Mouse (Mus musculus): Measurements from ENCODE around the gene Fxyd2. TPM values are rescaled to one million over a fixed set of nuclear protein-coding genes. Genes with fewer than 3 reads are reported as not detected.

Fxyd2 gene
- polyA plus RNA-seq, 1 experiment from 2014 or later = 451 TPM

- no peaks in the 10 kb centered on the region for H3K4me1 ChIP-seq
- WGBS = 61% methylated on average over 14 of the region's 14 CpGs
- ATAC-seq (replicated peaks; ENCODE audit: low FRiP score) = no peak
- H3K9me3 ChIP-seq (replicated peaks) = no peaks in the 10 kb centered on the region
- H3K36me3 ChIP-seq = no peaks in the 10 kb centered on the region
- no peak overlapping the region for H3K4me3 ChIP-seq (replicated peaks)
- H3K27me3 ChIP-seq = peaks cover 10% of the 10 kb centered on the region; the same call in 1 of the 2 replicates
- no peak overlapping the region for H3K27ac ChIP-seq
- H3K4me2 ChIP-seq = no peak overlapping the region
- no peak overlapping the region for H3K9ac ChIP-seq
Observed at GRCm38 (mm10) chr9:45458363-45458762, 58.9 kb downstream of the Fxyd2 start.

Other genes with a start within 250 kb of the Fxyd2 start
- not detected in 2 replicates for gene BC049352, start 217.7 kb upstream of the Fxyd2 start, polyA plus RNA-seq (2015; fragmentation: Nextera tagmentation; extraction: Ambion mirVana)
- gene Tmprss4, start 195.6 kb upstream of the Fxyd2 start, polyA plus RNA-seq (2015; fragmentation: Nextera tagmentation; extraction: Ambion mirVana) = 0.27 and 1.4 TPM in 2 replicates
- gene Il10ra, start 130.5 kb upstream of the Fxyd2 start, polyA plus RNA-seq (2015; fragmentation: Nextera tagmentation; extraction: Ambion mirVana) = 0.77 and 1.2 TPM in 2 replicates
- gene Tmprss13, start 80.6 kb upstream of the Fxyd2 start, polyA plus RNA-seq (2015; fragmentation: Nextera tagmentation; extraction: Ambion mirVana) = 0.23 and 0.38 TPM in 2 replicates
- 178 and 187 TPM in 2 replicates for gene Fxyd6, start 29.5 kb upstream of the Fxyd2 start, polyA plus RNA-seq (2015; fragmentation: Nextera tagmentation; extraction: Ambion mirVana)
- gene Dscaml1, start 27.0 kb downstream of the Fxyd2 start, polyA plus RNA-seq (2015; fragmentation: Nextera tagmentation; extraction: Ambion mirVana) = 0.13 and 0.30 TPM in 2 replicates

Measured in kidney, embryonic 15.5 days (tissue).